Mouse (Mus musculus) thymus, adult 2 months (tissue): Measurements from ENCODE around the gene Dock1. TPM values are rescaled to one million over a fixed set of nuclear protein-coding genes. Genes with fewer than 3 reads are reported as not detected.

Source experiments
- DNase-seq: peaks from one replicate; pipeline ENCODE4 v3.0.0; 2021
- H3K27ac ChIP-seq: fragments of 200-500 bp; 2 replicates; pipeline ENCODE4 v1.5.1; 2012; ENCODE audit warnings: low read length, control low read depth; ENCODE audit not compliant: control insufficient read depth, insufficient read depth
- H3K27me3 ChIP-seq: fragments of 200-500 bp; 2 replicates; pipeline ENCODE4 v1.6.1; 2012; ENCODE audit warnings: mild to moderate bottlenecking, low read length, moderate library complexity, mixed read lengths; ENCODE audit not compliant: control insufficient read depth, insufficient read depth
- H3K36me3 ChIP-seq: fragments of 200-500 bp; 2 replicates; pipeline ENCODE4 v1.6.1; 2012; ENCODE audit warnings: mild to moderate bottlenecking, low read length, moderate library complexity; ENCODE audit not compliant: control insufficient read depth, insufficient read depth
- H3K4me1 ChIP-seq: fragments of 200-500 bp; replicated peaks from 2 replicates; pipeline ENCODE4 v1.6.1; 2012; ENCODE audit warnings: low read length; ENCODE audit not compliant: control insufficient read depth, insufficient read depth
- H3K4me3 ChIP-seq: fragments of 200-500 bp; 2 replicates; pipeline ENCODE4 v1.5.1; 2012; ENCODE audit warnings: mild to moderate bottlenecking, low read length, control low read depth, moderate library complexity; ENCODE audit not compliant: control insufficient read depth, insufficient read depth
- CTCF ChIP-seq: fragments of 200-500 bp; IDR thresholded peaks from 2 replicates; pipeline ENCODE4 v1.5.1; 2012; ENCODE audit warnings: mild to moderate bottlenecking, control low read depth, low read length, moderate library complexity, borderline replicate concordance; ENCODE audit not compliant: control insufficient read depth, poor library complexity, insufficient read depth; ENCODE audit errors: extremely low read depth
- POLR2A ChIP-seq: fragments of 200-500 bp; IDR thresholded peaks from 2 replicates; pipeline ENCODE4 v1.6.1; 2012; ENCODE audit warnings: mild to moderate bottlenecking, low read length, control low read depth, moderate library complexity; ENCODE audit not compliant: control insufficient read depth, poor library complexity, insufficient read depth; ENCODE audit errors: extremely low read depth
- WGBS: fragments of 180-500 bp; shearing (Covaris S2); methylation state at CpG from one replicate; pipeline ENCODE4 v1.1.7; 2018; 5-methylcytosine and 5-hydroxymethylcytosine counted together
- polyA plus RNA-seq: library from polyadenylated mRNA; depleted of rRNA; stranded (reverse); fragments of >200 nt; gene quantifications from 2 replicates; pipeline ENCODE4 v1.2.3, GENCODE M21; 2012

Gene Dock1
- polyA plus RNA-seq, 1 experiment = 3.2 TPM

DNA sequence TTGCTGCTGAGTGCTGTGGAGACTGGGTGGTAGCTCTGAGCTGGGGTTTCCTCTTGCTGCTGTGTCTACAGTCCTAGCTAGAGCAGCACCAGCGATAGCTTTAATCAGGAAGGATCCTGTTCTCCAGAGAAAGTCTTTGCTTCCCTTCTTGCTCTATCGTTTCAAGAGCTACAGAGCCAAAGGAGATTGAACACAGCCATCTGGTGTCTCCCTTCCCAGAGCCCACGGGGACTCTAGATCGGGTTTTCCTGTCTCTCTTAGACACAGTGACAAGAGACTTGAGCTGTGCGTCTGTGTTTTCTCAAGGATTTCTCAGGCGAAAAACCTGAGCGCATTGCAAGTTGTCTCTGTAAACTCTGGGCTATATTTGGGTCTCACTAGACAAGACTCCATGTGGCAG, 413.6 kb downstream of the Dock1 start:
- no peaks in the 10 kb centered on the region for H3K27me3 ChIP-seq
- H3K4me1 ChIP-seq = no peaks in the 10 kb centered on the region
- no peak overlapping the region for H3K4me3 ChIP-seq
- no peak for DNase-seq
- no peaks in the 10 kb centered on the region for H3K36me3 ChIP-seq
- 94% methylated on average over 7 of the region's 7 CpGs for WGBS
- no peak for TF ChIP-seq POLR2A
- TF ChIP-seq CTCF = no peak
- H3K27ac ChIP-seq = no peak overlapping the region

- TF ChIP-seq POLR2A (no peak), CTCF (no peak)
- WGBS = 88% methylated on average over 5 of the region's 5 CpGs
- no peaks in the 10 kb centered on the region for H3K36me3 ChIP-seq
These were observed 416.1 kb downstream of the Dock1 start for GRCm38 (mm10) chr7:135086556-135086955.

GRCm38 (mm10) chr7:135089626-135090025, 419.2 kb downstream of the Dock1 start:
- DNase-seq = no peak
- TF ChIP-seq CTCF (no peak), POLR2A (no peak)
- 85% methylated on average over 4 of the region's 4 CpGs for WGBS
- Histone ChIP-seq H3K4me1 (no peaks in the 10 kb centered on the region), H3K27me3 (no peaks in the 10 kb centered on the region), H3K4me3 (no peak overlapping the region), H3K36me3 (no peaks in the 10 kb centered on the region), H3K27ac (no peak overlapping the region)

More at GRCm38 (mm10) chr7:135086556-135086955, 416.1 kb downstream of the Dock1 start:
- H3K4me3 ChIP-seq = no peak overlapping the region
- no peaks in the 10 kb centered on the region for H3K4me1 ChIP-seq
- no peak overlapping the region for H3K27ac ChIP-seq
- no peaks in the 10 kb centered on the region for H3K27me3 ChIP-seq
- DNase-seq = no peak

DNA sequence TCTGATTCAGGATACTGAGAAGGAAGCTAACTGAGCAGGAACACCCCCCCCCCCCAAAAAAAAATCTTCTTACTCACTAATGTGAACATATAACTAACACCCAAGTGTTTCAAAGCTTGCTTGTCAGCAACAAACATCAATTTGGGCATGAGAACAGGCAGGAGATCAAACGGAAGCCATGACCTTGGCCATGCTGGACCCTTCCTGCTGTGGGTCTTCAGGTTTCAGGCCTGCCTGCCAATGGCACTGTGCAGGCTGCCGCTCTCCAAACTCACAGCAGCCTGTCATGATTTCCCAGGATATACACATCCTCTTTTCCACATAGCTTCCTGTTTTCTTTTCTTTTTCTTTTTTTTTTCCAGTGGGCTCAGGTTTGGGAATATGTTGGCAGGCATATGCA, 423.4 kb downstream of the Dock1 start:
- H3K4me3 ChIP-seq = no peak overlapping the region

DNA sequence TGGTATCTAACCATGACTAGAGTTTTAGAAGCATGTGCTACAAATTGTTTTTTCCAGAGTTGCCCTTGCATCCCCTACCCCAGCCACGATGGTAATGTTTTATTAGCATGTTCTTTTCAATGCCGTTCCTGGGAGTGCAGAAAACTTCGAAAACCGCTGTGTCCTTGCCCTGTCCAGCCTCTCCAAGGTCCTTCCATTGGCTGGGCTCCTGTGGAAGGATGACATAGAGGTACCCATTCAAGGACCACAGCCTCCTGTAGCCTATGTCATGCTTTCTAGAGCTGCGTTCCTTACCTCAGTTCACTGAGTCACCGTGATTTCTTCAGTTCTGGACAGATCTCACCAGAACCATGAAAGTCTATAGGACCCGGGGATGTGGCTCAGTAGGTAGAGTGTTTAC, 431.5 kb downstream of the Dock1 start:
- Histone ChIP-seq H3K4me3 (no peak overlapping the region), H3K27me3 (no peaks in the 10 kb centered on the region), H3K27ac (no peak overlapping the region), H3K4me1 (no peaks in the 10 kb centered on the region), H3K36me3 (no peaks in the 10 kb centered on the region)
- no peak for DNase-seq
- WGBS = 94% methylated on average over 7 of the region's 7 CpGs
- TF ChIP-seq CTCF (no peak), POLR2A (no peak)

More for the DNA sequence above, 423.4 kb downstream of the Dock1 start:
- H3K27me3 ChIP-seq = no peaks in the 10 kb centered on the region
- no peak overlapping the region for H3K27ac ChIP-seq
- H3K36me3 ChIP-seq = no peaks in the 10 kb centered on the region
- H3K4me1 ChIP-seq = no peaks in the 10 kb centered on the region
- no peak for DNase-seq
- no peak for TF ChIP-seq CTCF
- no peak for TF ChIP-seq POLR2A
- WGBS = 94% methylated on average over 2 of the region's 2 CpGs

GRCm38 (mm10) chr7:135106536-135106935, 436.1 kb downstream of the Dock1 start:
- 92% methylated on average over 3 of the region's 3 CpGs for WGBS
- DNase-seq = no peak
- H3K27me3 ChIP-seq = no peaks in the 10 kb centered on the region
- TF ChIP-seq POLR2A = no peak
- TF ChIP-seq CTCF = no peak
- no peak overlapping the region for H3K4me3 ChIP-seq
- H3K36me3 ChIP-seq = no peaks in the 10 kb centered on the region
- H3K27ac ChIP-seq = no peak overlapping the region
- H3K4me1 ChIP-seq = no peaks in the 10 kb centered on the region

DNA sequence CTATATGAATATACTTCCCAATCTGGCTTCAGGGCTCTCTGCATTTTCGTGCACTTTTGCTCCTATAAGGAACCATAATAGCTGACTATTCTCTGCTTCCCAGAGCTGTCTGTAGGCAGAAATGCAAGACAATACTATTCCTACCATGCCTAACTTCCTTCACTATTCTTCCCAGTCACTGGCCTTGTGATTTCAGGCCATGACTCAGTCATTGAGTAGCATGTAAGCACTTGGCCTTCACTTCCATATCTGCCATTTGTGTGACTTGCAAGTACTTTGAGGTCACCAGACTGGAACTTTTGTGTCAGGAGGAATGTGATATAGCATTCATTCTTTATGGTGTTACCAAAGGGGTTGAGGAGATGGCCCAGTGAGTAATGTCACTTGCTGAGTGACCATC, 439.9 kb downstream of the Dock1 start:
- Histone ChIP-seq H3K36me3 (no peaks in the 10 kb centered on the region), H3K4me1 (no peaks in the 10 kb centered on the region), H3K27me3 (no peaks in the 10 kb centered on the region), H3K27ac (no peak overlapping the region), H3K4me3 (no peak overlapping the region)
- DNase-seq = no peak
- WGBS = 89% methylated on average over 1 of the region's 1 CpGs
- TF ChIP-seq POLR2A (no peak), CTCF (no peak)
